Mouse (Mus musculus) liver, adult 2 months (tissue): ENCODE measurements at regions not wholly inside any gene's neighbourhood (a gene's known extent, or its start where the extent isn't known, plus 50 kb on each side); places are given as distances from the start of the nearest gene placed in this dataset.

Experiments used
- CTCF ChIP-seq: fragments of 200-500 bp; IDR thresholded peaks from 2 replicates; pipeline ENCODE4 v1.5.1; 2011; ENCODE audit warnings: low read depth, low read length, control low read depth
- POLR2A ChIP-seq: fragments of 200-500 bp; IDR thresholded peaks from 2 replicates; pipeline ENCODE4 v1.6.1; 2011; ENCODE audit warnings: low read length, control low read depth; ENCODE audit not compliant: insufficient read depth; ENCODE audit errors: extremely low read depth

DNA sequence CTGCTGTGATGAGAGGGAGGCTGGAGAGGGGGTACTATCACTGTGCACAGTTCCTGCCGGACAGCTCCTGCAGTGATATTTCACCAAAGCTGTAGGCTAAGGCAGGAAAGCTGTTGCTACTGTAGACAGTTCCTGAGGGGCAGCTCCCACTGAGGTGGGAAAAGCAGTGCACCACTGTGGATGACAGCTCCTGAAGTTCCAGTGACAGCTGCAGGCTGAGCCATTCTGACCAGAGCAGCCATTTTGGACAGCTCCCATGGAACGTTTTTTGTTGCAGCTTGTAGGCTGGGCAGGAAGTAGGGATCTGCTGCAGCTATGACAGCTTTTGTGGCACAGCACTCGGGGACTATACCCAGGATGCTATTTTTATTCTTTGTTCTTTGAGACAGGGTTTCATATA lies 51.3 kb upstream of the Insig1 start:
- TF ChIP-seq CTCF = no peak
- TF ChIP-seq POLR2A = no peak
